Mouse (Mus musculus) bone marrow, adult 2 months (tissue): ENCODE measurements around the gene Alx3.

Experiments used
- CTCF ChIP-seq: fragments of 200-500 bp; IDR thresholded peaks from 2 replicates; pipeline ENCODE4 v1.5.1; 2011; ENCODE audit warnings: low read length, control low read depth; ENCODE audit not compliant: control insufficient read depth, insufficient read depth
- POLR2A ChIP-seq: fragments of 200-500 bp; IDR thresholded peaks from 2 replicates; pipeline ENCODE4 v1.6.1; 2011; ENCODE audit warnings: low read depth, mild to moderate bottlenecking, control low read depth, low read length, borderline replicate concordance; ENCODE audit not compliant: control insufficient read depth

GRCm38 (mm10) chr3:107565331-107565730 lies 29.5 kb upstream of the Alx3 start:
- TF ChIP-seq CTCF (no peak), POLR2A (no peak)
